Mouse (Mus musculus) liver, embryonic 14.5 days (tissue): Measurements from ENCODE around the gene Ak2.

ENCODE experiments used
- CTCF ChIP-seq: IDR thresholded peaks from 2 replicates; pipeline ENCODE4 v1.5.1; 2016; ENCODE audit warnings: antibody characterized with exemption, low read depth, control low read depth
- EP300 ChIP-seq: IDR thresholded peaks from 2 replicates; pipeline ENCODE4 v1.6.1; 2016; ENCODE audit warnings: antibody characterized with exemption, low read depth

- TF ChIP-seq CTCF (no peak), EP300 (no peak)
Observed at GRCm38 (mm10) chr4:128984600-128984999, 7.2 kb upstream of the Ak2 start.
